Mouse (Mus musculus): ENCODE measurements around the gene Golt1a. TPM values are rescaled to one million over a fixed set of nuclear protein-coding genes. Genes with fewer than 3 reads are reported as not detected.

Golt1a gene
- polyA plus RNA-seq, 1 experiment from 2014 or later = not detected

DNA sequence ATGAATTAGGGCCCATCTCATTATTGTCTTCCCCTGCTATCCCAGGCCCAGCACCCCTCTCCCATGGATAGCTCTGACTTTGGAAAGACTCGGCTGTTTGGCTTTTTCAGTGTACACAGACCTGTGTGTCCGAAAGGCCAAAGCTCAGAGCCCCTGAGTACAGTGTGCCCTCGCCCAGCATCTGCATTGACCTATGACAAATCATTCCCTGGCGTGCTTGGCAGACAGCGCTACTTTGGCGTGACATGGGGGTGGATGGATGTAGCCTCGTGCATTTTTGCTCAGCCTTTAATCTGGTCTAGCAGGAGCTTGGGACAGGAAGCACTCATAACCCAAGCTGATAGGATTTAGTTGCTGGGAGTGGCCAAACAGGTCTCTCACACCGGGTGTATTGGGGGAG, 62.5 kb downstream of the Golt1a start:
- Histone ChIP-seq H3K27me3 (ENCODE audit: low read depth, poor library complexity, severe bottlenecking) (peaks cover 27% of the 10 kb centered on the region), H3K27ac (replicated peaks) (peak overlapping the region; percentile 33; the same call in 1 of the 2 replicates), H3K36me3 (no peaks in the 10 kb centered on the region), H3K9me3 (replicated peaks) (no peaks in the 10 kb centered on the region), H3K4me1 (peaks cover 50% of the 10 kb centered on the region), H3K4me3 (no peak overlapping the region)
- no peak for DNase-seq (ENCODE audit: low spot score)
- 76% methylated on average over 8 of the region's 8 CpGs for WGBS

Other genes starting within 250 kb of the Golt1a start
- 48.9 and 56.8 TPM in 2 replicates for gene Ppp1r15b, start 178.7 kb upstream of the Golt1a start, polyA plus RNA-seq (2016; fragmentation: Nextera tagmentation; extraction: Ambion mirVana)
- gene Plekha6, start 145.6 kb upstream of the Golt1a start, polyA plus RNA-seq (2016; fragmentation: Nextera tagmentation; extraction: Ambion mirVana) = 12.5 and 15.7 TPM in 2 replicates
- not detected in 2 replicates for gene Kiss1, start 12.1 kb downstream of the Golt1a start, polyA plus RNA-seq (2016; fragmentation: Nextera tagmentation; extraction: Ambion mirVana)
- gene Ren1, start 40.7 kb downstream of the Golt1a start, polyA plus RNA-seq (2016; fragmentation: Nextera tagmentation; extraction: Ambion mirVana) = not detected in 2 replicates
- 3.4 and 3.9 TPM in 2 replicates for gene Etnk2, start 53.8 kb downstream of the Golt1a start, polyA plus RNA-seq (2016; fragmentation: Nextera tagmentation; extraction: Ambion mirVana)
- 28.5 and 32.0 TPM in 2 replicates for gene Sox13, start 114.6 kb downstream of the Golt1a start, polyA plus RNA-seq (2016; fragmentation: Nextera tagmentation; extraction: Ambion mirVana)

All from midbrain, embryonic 10.5 days (tissue).